Mouse (Mus musculus) adipocyte (in vitro differentiated cells): ENCODE data around the gene Sgsh.
A peak's percentile ranks its signal among the peaks of the same experiment; 100 is the strongest.

Experiments
- DNase-seq: peaks from one replicate; pipeline ENCODE4 v3.0.0-alpha.2; 2016; ENCODE audit warnings: low spot score

Sgsh gene

DNA sequence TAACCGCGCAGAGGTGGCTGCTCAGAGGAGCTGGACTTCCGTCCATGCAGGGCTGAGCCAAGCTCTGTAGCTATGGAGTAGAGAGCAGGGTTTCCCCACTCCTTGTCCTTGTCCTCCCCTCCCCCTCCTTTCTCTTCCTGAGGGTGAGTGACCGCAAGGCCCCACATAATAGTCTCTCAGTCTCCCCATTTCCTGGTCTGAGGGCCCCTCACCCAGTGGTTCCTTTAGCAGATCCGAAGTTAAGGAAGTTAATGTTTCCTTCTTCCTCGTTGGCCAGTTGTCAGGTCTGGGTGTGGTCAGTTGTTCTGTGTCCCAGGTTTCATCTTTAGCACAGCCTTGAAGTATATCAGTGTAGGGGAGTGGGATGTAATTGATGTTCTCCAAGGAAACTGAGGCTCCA lies 20.1 kb upstream of the Sgsh start:
- DNase-seq = no peak

DNA sequence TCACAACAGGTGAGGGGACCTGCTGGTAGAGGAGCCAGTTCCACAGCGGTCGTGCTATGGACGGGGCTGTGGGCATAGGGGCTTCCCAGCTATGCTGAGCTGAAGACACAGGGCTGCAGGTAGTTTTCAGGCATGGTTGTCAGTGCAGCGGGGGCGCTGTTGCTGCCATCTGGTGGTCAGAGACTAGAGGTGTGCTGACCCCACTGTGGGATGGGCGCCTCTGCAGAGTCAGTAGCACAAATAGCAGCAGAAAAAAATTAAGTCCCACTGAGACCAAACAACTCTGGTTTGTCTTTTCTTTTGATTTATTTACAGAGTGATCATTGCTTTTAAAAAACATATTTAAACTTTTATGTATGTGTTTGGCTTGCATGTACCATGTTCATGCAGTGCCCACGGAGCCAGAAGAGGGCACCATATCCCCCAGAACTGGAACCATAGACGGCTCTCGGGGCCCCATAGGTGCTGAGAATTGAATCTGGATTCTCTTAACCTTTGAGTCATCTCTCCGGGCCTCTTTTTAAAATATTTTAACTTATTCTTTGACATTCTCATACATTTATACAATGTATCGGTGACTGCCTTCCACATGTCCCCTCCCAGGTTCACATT lies 8.3 kb upstream of the Sgsh start:
- DNase-seq = peak; percentile 69

DNA sequence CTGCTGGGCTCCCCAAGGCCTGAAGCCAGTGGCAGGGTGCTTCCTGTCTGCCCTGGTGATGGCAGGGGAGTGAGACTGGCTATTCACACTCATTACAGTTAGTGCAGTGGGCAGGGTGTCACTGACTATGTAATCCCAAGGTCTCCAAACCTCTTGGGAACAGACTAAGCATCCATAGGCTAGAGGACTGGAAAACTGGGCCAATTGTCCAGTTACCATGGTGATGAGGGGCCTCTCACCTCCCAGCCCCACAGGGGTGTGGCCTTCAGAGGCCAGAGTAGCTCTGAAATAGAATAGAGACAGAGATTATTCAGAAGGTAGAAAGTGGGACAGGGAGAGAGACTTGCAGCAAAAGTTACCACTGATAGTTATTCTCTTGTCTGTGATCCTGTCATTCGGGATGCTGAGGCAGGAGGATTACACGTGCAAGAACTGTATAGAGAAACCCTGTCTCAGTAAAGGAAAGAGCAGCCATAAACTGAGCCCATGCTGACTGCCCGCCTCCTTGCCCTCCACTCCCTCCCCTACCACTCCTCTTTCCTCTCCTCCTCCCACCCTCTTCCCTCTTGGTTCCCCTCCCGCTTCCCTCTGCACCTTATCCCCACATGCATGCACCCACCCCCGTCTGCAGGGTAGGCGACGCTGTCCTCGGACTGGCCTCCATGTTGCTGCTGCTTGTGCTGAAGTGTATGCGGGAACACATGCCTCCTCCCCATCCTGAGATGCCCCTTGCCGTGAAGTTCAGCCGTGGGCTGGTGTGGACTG lies 7.6 kb upstream of the Sgsh start:
- DNase-seq = no peak

DNA sequence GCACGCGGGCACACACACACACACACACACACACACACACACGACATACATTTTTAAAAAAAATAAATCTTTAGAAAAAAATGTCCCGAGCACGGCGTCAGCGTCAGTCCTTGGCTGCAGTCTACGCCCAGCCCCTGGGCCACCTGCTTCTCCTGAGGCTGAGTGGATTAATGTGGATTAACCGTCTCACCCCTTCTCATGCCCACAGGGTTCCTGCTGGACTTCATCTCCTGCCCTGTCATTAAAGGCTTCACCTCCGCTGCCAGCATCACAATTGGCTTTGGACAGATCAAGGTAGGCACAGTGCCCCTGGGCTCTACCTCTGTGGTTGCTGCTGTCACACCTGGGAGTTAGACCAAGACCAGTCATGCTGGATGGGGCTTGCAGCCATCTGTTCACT lies 3.8 kb upstream of the Sgsh start:
- DNase-seq = no peak

DNA sequence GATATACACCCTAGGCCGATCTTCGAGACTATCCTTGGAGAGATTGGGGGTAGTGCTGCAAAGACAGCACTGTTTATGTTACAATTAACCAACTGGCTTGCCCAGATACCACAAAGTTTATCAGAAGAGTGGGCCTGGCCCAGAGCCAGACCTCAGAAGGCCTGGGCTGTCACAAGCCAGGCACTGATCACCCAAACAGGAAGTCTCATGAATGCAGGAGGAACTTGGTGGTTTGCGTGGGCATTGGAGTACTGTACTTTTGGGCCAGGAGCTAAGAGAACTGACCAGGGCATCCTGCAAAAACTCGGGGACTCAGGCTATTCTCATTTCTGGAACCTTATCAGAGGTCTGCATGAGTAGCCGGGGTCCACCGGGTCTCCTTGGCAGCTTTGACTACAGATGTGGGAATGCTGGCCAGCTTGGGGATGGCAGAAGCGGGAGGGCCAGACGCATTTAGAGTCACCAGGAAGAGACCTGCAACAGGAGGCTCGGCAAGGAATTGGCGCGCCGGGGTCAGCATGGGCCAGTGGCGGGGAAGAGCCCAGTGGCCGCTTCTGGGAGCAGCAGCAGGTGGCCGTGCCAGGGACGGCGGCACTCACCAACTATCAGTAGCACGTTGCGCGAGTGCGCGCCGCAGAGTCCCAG lies 416 bp downstream of the Sgsh start:
- DNase-seq = peak; percentile 44

DNA sequence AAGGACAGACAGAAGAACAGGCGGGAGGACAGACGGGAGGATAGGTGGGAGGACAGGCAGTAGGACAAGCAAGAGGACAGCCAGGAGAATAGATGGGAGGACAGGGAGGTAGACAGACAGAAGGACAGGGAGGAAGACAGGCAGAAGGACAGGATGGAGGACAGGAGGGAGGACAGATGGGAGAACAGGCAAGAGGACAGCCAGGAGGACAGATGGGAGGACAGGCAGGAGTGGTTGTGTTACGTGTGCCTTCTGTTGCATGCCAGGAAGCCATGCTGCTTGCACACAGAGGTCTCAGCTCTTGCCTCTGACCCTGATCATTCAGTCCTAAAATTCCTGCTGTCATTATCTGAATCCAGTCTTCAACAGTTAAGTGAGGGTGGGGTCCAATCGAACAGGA lies 1.4 kb downstream of the Sgsh start:
- no peak for DNase-seq

DNA sequence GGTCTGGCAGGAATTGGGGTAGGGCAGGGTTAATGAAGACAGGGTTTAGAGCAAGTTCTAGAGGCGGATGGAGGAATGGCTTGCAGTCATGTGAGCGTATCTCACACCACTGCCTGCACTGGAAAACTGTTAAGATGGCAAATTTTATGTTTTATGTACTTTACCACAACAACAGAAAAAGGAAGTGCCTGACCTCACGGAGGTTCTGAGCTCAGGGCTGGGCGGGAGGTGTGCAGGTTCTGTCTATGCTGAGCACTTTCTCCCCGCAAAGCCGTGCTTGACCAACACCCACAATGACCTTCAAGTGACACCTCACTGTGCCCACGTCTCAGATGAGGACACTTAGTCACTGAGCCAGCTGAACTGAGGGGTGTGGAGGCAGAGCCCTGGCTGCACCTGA lies 3.2 kb downstream of the Sgsh start:
- DNase-seq = no peak

DNA sequence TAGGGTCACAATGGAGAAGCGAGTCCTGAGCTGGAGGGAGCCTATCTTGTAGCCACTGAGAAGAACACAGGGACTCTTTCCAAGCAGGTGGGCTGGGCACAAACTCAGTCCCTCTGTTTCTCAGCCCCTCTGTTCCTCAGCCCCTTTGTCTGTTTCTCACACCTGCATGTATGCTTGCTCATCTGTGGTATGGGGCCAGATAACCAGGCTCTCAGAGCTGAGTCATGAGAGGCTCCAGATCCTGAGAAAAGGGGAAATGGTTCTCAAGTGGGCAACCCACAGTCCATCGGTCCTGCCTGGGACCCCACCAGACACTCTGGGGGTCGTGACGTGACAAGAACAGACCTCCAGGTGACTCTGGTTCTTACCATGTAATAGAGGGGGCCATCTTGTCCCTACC lies 8.2 kb downstream of the Sgsh start:
- no peak for DNase-seq

DNA sequence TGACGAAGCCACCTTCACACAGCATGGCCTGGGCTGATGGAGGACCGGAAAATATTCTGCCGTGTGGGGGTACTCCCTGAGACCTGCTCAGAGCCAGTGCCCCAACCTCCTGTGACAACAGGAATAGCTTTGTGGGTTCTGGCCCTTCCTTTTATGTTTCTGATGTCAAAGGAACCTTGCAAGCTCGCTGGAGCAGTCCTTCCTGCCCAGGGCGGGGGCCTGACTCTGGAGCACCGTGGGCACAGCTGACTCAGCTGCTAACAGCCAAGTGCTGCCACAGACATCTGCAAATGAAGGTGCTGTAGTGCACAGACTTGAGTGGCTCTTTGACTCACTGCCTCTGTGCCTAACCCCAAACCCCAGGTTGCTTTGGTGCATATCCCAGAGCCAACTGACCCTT lies 10.5 kb downstream of the Sgsh start:
- DNase-seq = no peak

DNA sequence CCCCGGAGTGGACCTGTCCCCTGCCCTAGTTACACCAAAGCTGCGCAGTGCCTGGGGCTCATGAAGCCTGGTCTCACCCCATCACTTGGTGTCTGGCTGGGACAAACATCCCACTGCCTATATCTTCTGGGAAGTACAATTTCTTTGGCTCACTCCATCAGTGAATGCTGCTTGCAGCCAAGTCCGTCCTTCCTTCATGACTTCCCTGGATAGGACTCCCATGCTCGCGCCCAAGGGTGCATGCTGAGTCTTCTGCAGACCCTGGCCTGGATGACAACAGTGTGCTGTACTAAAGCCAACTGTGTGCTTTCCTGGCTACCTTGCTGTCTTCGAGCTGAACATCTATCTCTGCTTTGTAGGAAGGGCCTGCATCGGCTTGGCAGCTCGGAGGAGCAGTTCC lies 11.2 kb downstream of the Sgsh start:
- no peak for DNase-seq

DNA sequence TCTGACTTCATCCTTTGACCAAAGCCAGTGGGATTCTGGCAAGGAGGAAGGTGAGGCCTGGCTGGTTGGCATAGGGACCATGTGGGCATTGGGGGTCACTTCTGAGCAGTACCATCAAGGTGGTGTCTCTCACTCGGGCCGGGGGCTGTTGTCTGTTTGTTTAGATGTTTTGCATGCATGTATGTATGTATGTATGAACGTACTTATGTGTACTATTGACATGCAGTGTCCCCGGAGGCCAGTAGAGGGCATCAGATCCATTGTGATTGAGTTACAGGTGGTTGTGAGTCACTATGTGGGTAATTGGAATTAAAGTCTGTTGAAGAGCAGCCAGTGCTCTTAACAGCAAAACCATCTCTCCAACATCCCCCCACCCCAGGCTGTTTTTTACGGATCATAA lies 15.7 kb downstream of the Sgsh start:
- peak; percentile 75 for DNase-seq

DNA sequence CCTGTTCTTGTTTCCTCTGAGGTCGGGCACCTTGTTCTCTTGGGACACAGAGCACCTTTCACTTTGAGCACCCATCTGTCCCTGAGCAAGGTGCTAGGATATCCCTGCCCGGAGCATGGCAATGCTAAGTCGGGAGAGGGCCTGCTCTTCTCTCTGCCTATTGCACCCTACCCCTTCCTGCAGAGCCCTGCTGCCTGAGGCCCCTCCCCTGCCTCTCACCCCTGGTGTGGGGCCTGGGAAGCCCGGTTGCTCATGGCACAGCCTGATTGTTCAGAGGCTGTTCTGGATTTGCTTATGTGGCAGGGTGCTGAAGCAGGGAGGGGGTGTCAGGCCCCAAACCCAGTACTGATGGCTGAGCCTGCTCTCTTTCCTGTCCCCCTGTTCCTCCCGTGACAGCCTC lies 16.2 kb downstream of the Sgsh start:
- DNase-seq = no peak

DNA sequence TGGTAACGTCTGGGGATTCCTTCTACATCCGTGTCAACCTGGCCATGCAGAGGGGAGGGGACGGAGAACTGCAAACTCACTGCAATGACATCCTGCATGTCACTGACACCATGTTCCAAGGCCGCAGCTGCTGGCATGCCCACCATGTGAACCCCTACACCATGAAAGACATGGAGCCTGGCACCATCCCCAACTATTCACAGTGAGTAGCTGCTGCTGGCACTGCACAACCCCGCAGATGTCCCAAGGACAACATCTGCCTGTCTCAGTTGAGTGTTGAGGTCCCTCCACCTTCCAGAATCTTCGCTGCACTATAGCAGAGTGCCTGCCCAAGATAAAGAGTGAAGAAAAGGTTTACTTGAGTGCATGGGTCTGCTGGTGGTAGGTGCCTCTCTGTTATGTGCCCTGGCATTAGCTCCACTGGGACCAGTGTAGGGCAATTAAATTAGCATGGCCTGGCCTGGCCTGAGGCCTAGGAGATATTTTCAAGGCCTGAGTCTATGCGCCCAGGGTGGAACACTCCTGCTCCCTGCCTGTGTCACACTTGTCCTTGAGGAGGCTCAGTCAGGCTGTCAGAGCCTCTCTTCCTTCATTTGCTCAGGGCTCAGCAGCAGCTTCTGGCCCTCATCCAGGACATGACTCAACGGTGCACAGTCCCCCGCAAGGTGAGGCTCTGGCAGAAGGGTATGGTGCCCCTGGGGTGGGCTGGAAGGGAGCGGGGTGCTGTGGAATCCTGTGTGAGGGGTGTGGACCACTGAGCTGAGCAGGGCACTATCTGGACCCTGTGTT lies 16.9 kb downstream of the Sgsh start:
- DNase-seq = no peak

DNA sequence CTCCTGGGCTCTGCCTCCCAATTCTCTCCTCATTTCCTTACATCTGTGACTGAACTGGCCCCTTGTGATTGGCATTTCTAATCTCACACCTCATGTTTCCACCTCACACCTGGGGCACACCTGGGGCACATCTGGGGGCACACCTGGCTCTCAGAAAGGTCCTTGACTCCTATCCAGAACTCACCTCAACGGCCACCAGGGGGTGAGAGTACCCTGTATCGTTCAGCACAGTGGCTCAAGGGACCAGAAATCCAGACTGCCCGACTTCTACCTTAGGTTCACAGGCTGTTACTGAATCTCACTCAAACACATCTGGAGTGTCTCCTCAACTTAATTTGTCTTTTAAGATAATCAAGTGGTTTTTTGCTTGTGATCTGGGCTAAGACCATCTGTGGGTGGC lies 23.4 kb downstream of the Sgsh start:
- no peak for DNase-seq

DNA sequence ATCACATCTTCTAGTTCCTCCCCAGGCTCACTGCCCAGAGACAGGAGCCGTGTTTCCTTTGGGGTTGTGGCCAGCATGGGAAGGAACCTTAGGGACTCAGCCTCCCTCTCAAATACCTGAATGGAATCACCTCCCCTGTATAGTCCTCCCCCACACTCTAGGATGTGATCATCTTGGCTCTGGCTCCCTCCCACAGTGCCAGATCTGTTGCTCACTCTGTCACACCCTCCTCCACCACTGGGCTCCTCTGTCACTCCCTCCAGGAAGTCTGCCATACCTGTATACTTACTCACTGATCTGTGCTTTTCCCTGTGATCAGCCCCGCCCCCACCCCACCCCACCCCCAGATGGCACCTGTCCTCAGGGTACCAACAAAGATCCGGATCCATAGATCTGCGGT lies 24.7 kb downstream of the Sgsh start:
- no peak for DNase-seq

DNA sequence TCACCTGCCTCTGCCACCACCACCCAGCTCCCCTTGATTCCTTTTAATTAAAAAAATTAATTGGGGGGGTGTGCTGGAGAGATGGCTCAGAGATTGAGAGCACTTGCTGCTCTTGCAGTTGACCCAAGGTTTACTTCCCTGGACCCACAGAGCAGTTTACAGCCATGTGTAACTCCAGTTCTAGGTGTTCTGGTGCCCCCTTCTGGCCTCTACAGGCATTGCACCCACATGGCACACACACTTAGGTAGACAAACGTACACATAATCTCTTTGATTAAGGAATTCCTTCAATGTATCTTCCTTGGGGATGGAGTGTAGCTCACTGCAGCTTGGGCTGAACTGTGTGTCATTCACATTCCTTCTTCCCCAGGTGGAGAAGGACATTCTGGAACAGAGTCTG lies 30.3 kb downstream of the Sgsh start:
- no peak for DNase-seq

DNA sequence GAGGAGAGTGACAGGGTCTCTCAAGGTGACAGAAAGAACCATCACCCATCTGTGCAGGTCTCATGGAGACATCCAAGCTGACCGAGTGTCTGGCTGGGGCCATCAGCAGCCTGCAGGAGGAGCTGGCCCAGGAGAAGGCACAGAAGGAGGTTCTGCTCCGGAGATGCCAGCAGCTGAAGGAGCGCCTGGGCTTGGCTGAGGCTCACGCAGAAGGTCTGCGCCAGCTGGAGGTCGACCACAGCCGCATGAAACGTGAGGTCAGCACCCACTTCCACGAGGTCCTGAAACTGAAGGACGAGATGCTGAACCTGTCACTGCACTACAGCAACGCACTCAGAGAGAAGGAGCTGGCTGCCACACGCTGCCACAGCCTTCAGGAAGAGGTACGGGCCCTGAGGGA lies 32.8 kb downstream of the Sgsh start:
- no peak for DNase-seq

DNA sequence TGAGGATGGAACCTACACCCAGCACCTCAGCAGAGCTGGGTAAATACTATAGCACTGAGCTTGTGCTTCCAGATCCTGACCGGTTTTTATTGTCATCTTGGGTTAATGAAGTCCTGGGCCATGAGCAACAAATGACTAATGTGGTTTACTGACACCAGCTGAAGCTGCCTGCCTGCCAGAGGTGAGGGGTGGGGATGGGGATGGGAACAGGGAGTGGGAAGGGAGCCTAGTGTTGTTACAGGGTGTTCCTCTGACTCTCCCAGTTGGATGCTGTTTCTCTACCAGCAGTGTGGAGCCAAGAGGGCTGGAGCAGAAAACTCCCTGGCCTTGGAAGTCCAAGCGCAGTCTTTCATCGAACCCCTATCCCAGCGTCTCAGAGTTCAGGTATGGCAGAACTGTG lies 38.6 kb downstream of the Sgsh start:
- peak; percentile 93 for DNase-seq

DNA sequence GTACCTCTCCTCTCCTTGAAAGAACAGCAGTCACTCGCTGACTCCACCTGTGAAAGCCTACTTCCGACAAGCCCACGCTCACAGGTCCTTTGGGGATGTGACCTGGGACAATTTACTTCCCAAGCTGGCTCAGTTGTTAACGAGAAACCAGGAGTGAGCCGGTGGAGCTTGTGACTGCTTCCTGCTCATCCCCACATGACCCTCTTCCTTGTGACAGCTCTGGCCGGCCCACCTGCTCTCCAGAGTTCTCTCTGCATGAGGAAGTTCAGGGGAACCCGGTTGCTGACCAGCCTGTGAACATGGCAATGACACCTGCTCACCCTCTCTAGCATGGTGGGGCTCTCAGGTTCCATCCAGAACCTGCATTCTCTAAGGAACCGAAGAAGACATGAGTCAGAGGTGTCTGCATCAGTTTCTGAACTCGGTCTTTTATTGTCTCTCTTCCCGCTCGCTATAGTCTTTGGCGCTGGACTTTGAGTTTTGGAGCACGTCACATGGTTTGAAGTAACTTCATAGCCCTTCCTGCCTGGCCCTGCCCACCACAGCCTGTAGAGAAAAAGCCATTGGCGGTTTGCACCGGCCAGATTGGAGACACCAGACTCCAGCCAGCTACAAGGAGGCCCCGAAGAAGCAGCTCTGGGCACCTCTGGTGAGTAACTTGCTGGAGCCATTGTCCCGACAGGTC lies 40.9 kb downstream of the Sgsh start:
- DNase-seq = no peak

DNA sequence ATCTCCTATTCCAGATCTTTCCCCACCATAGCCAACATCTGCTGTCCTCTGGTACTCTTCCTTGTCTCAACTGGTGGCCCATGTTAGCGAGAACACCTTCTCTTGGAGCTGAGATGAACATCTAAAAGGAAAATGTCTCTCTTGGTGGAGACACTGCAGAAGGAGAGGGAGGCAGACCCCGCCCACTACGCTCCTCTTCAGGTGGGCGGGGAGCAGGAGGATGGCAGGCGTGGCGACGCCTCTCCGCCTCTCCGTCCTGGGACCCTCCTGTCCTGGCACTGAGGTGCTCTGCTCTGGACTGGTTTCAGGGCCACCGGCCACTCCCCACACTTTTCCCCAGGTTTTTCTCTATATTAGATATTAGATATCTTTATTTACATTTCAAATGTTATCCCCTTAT lies 44.7 kb downstream of the Sgsh start:
- DNase-seq = no peak

DNA sequence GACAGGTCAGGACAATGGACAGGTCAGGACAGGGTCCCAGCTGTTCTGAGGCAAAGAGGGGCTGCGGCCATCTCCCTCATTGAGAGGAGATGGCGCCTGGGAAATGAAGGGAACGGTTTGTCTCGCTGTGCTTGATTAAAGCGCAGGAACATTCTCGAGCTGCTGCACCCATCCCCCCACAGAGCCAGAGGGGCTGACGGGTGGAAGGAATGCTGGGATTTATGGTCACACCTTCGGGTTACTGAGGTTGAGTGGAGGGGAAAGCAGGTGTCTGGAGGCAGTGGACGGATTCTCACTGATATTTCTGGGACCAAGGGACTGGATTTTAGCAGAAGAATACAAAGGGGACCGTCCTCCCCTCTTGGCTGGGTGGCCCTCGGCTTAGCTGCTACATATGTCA lies 47.4 kb downstream of the Sgsh start:
- DNase-seq = no peak

DNA sequence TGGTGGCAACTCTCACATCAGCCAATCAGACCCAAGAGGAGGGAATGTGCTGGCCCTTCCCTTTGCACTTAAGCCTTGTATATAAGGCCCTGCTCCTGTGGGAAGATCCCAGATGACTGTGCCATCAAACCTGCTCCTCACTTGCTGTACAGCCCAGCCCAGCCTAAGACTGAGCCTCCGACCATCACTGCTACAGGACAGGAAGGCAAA lies 47.8 kb downstream of the Sgsh start, which contains the start of gene Card14:
Gene Card14, plus strand, starts transcription at position 111 of the 210 bp plus-strand sequence.
- no peak for DNase-seq
